Mouse (Mus musculus) cerebellum, adult (tissue): Measurements from ENCODE around the gene Vcp.

Source experiments
- ATAC-seq: cut with Nextera tagmentation; 2 replicates; pipeline ENCODE4 v1.9.2; 2017; ENCODE audit warnings: mild to moderate bottlenecking, moderate library complexity, mixed read lengths; ENCODE audit not compliant: insufficient number of reproducible peaks, low FRiP score, low TSS enrichment

Vcp gene

DNA sequence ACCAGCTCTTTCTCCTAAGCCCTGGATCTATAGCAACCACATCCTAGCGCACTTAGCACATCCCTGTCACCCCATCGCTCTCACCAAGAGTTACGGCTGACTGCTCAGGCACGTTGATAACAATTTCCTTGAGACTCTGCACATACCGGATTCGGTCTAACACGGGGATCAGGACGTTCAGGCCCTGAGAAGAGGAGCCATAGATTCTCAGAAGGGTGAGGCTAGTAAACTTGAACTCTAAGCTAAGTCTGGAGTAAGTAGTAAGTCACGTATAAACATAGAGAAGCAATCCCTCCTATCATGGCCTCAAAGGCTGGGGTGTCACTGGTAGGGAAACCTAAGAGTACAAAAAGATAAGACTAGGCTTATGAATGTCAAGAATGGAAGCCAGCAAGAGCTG, 30.0 kb upstream of the Vcp start:
- ATAC-seq: no peak

DNA sequence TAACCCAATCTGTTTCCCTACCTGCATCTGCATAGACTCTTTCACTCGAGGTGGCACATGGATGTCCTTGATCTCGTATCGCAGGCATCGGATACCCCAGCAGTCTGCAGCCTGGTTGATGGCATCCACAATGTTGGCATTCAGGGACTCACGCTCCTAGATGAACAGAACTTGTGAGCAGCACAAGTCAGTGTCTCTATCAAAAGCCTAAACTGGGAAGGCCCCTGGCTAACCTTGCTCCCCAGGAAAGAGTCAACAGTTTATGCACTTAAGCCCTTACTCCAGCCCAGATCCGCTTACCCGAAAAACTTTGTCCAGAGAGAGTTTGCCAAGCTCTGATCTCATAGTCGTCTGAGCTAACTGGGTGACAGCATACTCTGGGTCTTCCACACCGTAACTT, 29.4 kb upstream of the Vcp start:
- ATAC-seq: no peak

DNA sequence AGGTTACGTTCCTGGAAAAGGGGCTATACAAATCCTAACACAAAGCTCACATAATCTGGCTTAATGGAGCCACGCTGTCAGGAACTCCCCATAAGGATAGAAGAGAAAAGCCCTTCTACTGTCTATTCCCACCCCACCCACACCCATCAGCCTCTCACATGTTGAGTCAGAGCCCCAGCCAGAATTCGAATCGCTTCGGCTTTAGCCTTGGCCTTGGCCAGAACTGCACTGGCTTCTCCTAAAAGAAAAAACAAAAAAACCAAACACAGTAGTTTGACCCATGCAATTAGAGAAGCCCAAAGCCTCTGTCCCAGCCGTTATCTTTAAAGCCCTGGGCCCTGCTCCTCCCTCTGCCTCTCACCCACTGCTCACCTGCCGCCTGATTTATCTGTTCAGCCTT, 28.8 kb upstream of the Vcp start:
- no peak for ATAC-seq

DNA sequence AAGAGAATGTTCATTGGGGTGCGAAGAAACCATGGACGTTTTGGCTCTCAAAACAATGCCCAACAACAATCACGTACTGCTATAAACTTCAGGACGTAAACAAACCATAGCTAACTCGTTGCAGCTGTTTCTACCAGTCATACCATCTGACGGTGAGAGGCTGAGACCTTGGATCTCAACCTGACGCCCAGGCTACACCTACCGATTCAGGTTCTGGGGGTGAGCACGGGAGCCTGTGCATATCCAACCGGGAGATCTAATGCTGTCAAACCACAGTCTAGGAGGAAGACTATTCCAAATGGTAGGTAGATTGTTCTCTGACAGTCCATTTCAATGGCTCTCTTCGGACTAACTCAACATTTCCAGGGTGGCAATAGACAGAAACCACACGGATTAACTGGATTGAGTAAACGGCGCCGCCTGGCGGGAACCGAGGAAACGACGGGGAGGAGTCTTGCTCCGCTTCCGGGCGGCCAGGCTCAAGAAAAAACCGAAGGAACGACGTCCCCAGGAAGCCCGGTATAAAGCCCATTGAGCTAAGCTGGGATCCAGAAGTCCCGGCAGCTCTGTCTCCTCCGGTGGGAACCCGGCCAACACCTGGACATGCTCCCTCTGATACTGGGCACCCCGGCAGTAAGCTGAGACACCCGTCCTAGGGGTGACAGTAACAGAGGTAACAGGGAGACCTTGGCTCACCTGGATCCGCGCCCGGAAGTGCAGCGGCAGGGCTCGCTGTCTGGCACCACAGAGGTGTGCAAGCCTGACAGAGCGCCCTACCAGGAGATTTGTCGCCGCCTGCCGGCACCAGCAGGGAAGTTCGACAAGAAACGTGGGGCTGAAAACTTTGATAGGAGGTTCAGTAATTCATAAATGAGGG, 25.0 kb upstream of the Vcp start, which contains the start of gene Pigo:
TSS of gene Pigo (minus strand) at position 736 of the 877 bp plus-strand sequence.
- ATAC-seq: peak; percentile 81

DNA sequence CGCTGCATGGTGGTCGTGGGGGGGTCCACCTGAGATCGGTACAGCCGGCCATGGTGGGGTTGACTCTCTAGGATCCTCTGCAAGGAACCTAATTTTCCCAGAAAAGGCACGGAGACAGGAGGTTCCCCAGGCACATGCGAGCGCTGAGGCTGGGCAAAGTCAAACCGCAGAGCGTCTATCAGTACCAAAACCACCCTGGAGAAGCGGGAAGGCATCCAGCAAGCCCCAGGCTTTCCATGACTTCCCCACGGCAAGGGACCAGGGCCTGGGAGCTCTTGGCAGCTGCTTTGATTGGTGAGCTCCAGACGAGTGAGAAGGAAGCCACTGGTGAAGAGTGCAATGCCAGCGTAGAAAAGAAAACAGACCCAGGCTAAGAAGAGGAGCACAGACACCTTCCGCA, 24.4 kb upstream of the Vcp start:
- ATAC-seq: no peak

DNA sequence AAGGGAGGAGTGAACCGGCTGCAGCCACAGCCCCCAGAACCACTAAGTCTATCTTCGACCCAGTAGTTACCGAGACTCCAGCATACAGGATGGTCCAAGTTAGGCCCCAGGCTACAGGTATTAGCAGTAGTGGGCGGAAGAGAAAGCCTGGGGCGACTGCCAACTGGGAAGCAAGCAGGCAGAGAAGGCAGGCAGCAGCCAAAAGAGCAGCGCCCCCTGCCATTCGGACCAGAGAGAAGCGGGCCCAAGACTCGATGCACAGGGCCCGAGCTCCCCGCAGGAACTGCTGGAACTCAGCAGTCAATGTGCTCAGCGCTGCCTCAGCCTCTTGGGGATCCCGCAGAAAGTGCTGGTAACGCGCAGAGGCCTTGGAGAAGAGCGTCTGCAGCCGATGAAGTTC, 21.0 kb upstream of the Vcp start:
- no peak for ATAC-seq

DNA sequence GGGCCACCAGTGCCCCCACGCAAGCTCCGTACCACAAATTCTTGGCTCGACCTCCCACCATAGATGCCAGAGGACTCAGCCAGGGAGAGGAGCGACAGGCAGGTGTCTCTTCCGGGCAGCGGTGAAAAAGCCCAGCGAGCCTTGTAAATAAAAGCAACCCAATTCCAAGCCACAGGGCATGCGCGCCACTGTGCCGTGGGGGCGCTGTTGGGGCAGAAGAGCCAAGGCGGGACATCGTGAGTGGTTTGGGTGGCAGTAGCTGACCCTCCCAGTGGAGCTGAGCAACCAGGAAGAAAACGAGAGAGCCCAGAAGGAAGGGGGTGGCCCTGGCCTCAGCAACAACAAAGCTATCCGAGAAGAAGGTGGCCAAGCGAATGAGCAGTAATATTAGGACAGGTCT, 20.6 kb upstream of the Vcp start:
- no peak for ATAC-seq

DNA sequence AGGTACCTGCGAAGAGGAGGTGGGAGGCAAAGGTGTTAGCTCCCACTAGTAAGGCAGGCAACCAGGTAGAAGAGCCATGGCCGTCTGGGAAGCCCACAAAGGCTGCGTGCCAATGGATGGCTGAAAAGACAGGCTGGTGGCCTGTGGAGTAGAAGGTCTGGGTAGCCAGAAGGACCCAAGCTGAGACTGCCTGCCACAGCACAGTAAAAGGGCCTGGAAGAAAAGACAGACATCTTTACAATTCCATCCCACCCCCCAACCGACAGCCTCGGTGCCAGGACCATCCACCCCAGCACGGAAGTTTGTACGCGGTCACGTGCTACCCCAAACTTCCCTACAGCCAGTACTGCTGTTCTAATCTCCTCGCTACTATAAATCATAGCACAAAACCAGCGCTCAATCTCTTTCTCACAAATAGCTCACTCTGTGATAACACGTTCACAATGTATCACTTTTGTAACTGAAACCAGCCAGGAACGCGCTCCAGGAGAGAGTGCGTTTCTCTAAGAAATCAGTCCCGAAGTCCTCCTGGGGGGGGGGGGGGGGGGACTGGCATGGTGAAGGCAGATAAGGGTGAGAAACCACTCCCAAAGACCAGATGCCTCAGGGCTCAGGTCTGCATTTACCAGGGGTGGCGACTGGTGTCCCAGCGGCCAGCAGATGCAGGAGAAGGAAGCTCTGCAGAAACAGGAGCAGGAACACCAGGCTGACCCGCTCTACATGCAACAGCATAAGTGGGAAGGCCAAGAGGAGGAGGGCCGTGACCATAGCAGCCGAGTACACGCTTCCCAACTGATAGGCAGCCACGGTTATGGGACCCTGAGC, 19.5 kb upstream of the Vcp start:
- ATAC-seq: no peak

DNA sequence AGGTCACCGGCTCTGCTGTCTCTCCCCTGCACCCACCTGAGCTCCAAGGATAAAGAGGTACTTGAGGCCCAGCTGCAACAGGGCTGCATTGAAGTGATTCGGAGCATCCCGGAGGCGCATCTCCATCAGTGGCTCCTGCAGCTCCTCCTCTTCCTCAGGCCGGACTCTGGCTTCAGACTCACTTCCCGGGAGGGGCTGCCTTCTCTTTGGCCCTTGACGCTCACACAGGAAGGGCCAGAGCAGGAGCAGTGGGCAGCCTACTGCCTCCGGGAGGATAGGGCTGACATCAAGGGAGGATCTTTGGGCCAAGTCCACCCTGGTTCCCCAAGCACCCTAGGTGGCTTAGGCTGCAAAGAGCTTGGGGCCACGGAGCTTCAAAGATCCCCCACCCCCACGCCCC, 18.9 kb upstream of the Vcp start:
- no peak for ATAC-seq

DNA sequence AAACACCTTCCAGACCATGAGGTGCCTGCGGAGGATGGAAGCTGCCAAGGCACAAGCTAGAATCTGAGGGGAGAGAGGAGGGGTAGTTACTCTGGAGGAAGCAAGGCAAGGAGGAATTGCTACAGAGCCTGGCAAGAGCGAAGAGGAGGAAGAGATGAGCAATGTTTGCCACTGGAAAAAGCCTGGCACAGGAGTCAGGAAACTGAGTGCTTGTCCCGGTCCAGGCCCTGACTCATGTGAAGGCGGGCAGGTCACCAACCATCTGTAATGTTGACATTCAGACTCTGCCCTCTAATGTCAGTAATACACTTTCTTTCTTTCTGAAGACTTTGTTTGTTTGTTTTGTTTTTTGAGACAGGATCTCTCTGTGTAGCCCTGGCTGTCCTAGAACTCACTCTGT, 17.8 kb upstream of the Vcp start:
- no peak for ATAC-seq

DNA sequence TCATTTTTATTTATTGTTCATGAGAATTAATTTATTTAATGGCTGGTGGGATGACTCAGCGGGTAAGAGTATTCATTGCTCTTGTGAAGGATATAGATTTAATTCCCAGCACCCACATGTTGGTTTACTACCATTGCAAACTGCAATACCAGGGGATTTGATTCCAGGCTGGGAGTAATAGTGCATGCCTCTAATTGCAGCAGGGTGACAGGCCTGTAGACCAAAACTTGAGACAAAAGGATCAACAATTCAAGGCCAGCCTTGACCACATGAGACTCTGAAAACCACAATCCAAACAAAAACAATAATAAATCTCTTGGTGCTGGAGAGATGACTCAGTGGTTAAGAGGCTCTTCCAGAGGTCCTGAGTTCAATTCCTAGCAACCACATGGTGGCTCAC, 11.8 kb upstream of the Vcp start:
- no peak for ATAC-seq

DNA sequence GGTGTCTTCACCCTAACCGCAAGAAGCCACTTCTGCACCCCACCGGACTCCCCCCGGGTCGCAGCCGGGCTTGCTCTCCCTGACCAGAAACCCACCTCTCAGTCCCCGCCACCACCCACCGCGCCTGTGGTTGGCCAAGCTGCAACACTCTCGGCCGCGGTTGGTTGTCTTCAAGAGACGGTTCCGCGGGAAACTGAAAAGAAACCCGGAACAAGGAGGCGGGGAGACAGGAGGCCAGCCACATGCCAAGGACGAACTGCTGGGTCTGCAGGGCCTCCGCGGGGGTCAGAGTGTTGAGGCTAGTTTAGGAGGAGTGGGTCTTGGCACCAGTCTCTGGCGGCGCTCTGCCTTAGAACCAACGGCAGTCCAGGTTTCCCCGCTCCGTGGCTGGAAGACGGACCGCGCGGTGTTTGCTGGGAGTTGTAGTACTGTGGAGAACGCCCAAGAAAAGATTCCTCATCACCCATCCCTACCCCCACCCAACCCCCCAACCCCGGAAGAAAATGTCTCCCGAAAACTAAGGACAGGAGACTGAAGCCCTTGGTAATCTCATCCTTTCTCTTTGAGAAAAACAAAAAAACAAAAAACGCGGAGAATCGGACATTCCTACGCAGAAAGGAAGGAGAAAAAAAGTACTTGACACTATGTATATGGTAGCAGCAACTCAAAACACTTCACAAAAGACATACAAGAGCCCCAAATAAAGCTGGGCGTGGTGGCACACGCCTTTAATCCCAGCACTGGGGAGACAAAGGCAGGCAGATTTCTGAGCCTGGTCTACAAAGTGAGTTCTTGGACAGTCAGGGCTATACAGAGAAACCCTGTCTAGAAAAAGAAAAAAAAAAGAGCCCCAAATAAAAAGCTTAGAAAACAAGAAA, 10.1 kb upstream of the Vcp start, which contains the start of gene Fancg:
TSS of gene Fancg (minus strand) at position 346 of the 878 bp plus-strand sequence.
- ATAC-seq: peak; percentile 84

DNA sequence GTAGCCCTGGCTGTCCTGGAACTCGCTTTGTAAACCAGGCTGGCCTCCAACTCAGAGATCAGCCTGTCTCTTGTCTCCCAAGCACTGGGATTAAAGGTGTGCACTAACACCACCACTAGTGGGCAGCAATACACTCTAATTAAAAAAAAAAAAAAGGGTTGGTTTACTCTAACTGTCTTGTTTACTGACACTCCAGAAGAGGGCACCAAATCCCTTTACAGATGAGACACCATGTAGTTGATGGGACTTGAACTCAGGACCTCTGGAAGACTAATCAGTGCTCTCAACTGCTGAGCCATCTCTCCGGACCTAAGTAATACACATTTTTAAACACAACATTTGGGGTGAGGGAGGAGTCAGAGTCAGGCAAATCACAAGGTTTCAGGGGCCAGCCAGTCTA, 5.5 kb upstream of the Vcp start:
- ATAC-seq: no peak

DNA sequence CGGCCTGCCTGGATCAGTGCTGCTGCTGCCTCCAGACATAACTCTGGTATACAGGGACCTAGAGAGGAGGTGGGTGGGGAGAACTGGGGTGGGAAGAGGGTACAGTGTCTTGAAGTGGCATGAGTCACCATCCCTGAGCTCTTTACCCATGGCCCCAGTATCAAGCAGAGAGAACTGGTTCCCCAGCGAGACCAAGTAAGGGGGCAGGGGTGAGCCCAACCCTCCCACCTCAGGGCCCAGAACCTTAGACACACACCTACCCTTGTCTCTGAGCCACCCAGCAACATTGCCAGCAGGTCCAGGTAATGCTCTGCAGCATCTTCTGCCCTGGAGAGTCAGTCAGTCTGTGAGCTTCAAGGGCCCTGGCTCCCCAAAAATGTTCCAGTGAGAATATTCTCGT, 4.6 kb upstream of the Vcp start:
- ATAC-seq: no peak

DNA sequence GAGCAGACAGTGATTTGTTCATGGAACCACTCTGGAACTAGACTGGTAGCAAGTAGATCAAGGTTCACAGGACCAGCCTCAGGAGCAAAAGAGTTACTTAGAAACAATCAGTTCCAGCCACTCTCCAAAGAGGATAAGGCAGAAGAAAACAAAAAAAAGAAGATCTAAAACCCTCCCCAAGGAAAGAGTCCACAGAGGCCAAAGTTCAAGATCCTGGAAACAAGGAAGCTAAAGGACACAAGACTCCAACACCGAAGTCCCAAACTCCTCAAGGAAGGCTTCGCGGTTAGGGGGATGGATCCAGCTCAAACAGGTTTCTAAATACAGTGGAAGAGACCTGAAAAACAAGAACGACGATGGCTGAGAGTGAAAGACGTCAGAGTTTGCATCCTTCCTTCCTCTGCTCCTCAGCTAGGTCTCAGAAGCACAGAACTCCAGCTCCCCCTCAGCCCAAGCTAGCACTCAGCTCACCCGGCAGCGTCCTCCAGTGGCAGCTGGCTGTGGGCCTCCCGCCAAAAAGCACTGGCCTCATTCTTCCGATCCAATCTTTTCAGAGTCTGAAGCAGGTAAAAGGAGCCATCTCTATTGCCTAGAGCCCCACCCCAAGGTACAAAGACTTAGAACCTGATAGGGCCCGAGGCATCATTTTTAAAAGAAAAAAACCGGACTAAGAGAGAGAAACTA, 2.6 kb upstream of the Vcp start:
- ATAC-seq: no peak

DNA sequence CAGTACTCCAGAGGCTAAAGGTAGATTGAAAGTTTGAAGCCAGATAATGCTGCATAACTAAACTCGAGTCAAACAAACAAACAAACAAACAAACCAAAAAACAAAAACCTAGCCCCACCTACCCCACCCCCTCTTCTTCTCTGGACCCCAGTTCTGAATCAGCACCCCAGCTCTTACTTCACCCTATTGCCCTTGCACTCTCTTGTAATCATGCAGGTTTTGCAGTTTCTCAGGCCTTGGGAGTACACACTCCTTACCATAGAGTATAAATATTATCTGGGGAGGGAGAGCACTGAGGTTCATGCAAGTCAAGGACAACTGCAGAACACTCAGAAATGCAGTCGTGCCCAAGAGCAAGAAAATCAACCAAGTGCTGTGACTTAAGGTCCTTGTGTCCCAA, 965 bp upstream of the Vcp start:
- ATAC-seq: no peak

DNA sequence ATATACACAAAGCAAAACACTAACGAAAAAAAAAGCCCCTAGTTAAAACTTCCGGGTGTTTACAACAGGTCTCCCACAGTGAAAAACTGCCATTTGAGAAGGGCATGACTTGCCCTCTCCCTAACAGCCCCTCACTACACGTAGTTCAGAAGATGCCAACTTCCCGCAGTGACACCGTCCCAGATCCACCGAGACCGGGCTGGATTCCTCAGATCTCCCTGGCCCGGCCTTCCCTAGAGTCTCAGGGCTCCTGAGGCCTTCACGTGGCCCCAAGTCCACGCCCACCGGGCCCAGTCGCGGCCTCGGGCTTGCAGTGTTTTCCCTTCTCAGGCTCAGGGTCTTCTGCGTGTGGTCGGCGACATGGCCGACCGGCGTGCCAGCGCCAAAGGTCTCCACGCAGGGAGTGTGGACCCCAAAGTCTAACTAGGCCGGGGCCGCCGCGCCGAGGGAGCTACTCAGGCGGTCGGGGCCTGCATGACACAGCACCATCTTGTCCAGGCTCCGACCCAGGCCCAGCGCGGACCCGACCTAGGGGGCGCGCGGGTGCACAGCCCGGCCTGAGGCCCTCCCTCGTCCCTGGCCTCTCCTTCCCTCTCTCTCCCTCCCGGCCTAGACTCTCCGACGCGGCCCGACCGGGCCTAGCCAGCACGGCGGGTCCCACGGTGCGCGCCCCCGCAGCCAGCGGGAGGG, 711 bp downstream of the Vcp start:
- peak; percentile 74 for ATAC-seq

DNA sequence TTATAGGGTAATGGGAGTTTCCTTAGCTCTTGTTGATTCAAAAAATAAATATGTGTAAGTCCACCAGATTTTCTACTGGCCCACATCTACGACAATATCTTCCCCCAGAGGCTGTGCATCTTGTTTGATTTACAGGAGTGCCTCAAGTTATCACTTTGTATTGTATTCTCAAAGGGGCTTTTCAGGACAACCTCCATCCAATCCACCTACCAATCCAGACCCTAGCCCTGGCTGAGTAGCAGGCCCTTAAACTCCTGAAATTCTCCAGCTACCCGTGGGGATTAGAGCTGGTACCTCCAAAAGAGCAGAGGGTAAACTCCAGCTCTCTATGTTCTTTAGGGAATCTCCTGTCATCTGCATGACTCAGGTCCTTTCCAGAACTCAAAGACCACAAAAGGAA, 2.3 kb downstream of the Vcp start:
- no peak for ATAC-seq

DNA sequence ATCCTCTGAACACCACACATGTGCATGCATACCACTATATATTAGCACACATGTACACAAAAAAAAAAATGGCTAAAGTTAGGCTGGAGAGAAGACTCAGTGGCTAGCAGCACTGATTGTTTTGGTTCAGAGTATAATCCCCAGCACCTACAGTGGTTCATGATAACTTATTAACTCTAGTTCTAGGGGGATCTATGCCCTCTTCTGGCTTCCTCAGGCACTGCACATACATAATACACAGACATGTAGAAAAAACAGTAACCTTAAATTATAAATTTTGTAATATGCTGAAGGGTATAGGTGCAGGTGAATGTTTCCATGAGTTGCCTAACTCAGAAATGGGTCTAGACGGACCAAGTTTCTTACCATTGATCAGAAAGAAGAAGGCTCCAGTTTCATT, 12.0 kb downstream of the Vcp start:
- no peak for ATAC-seq
